In the genomic region with DNA sequence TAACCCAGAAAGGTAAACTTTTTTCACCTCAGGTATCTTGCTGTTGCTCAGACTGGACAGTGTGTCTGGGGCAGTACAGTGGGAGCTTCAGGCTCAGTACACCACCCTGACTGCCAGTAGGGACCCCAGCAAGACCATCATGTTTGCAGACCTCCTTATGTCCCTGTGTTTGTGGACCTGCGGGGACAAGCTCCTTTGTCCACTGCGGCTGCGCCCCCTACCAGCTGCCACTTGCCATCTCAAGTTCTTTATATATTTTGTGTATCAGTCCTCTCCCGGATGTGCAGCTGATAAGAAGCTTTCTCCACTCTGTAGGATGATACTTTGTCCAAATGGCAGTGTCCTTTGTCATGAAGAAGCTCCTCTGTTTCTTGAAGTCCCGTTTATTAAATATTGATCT, we compare ENCODE assay signal across 16 mouse cellular contexts. TPM values are rescaled to one million over a fixed set of nuclear protein-coding genes. Genes with fewer than 3 reads are reported as not detected.
DNase-seq lines count a peak whose midpoint lies in the region; ATAC-seq and TF ChIP-seq lines count a peak whose summit lies in the region.
"Had no signal": no experiment of that assay in that cellular context is flagged by ENCODE, and none has a peak within 500 bp of the region (broad histone marks: within the 10 kb centered on the region; RNA-seq: fewer than 3 reads in every experiment).

No protein-coding gene starts in this region.

- H3K9ac ChIP-seq in forebrain, postnatal 0 days, result no peak overlapping the region
- H3K9ac ChIP-seq in forebrain, embryonic 16.5 days (replicated peaks; ENCODE audit: low read depth, low read length), result no peak overlapping the region
- H3K9ac ChIP-seq: liver, embryonic 13.5 days had no signal

- no peak for ATAC-seq in forebrain, postnatal 0 days
- ATAC-seq in forebrain, embryonic 16.5 days, result no peak
- ATAC-seq: activated CD4-positive, CD25-positive, alpha-beta regulatory T cell, adult 4 months had no signal

- H3K27ac ChIP-seq in forebrain, postnatal 0 days (ENCODE audit: low read depth, low read length), result no peak overlapping the region
- no peak overlapping the region for H3K27ac ChIP-seq in forebrain, embryonic 16.5 days (ENCODE audit: low read length)
- no peak overlapping the region for H3K27ac ChIP-seq in left cerebral cortex, adult 2 months
- H3K27ac ChIP-seq: liver, embryonic 13.5 days had no signal

- H3K4me2 ChIP-seq in forebrain, postnatal 0 days (ENCODE audit: low read depth), result no peak overlapping the region
- H3K4me2 ChIP-seq in forebrain, embryonic 16.5 days (ENCODE audit: low read length), result no peak overlapping the region
- H3K4me2 ChIP-seq: liver, embryonic 13.5 days had no signal

- TF ChIP-seq CTCF in forebrain, postnatal 0 days (IDR thresholded peaks at IDR 0.05; ENCODE audit: low read depth), result 0 out of 2 replicates have a peak, but pooled peaks have one; percentile 2
- peak; percentile 30 for TF ChIP-seq CTCF in left cerebral cortex, adult 2 months (IDR thresholded peaks at IDR 0.05)

- H3K36me3 ChIP-seq in forebrain, postnatal 0 days (ENCODE audit: insufficient read depth), result no peaks in the 10 kb centered on the region
- no peaks in the 10 kb centered on the region for H3K36me3 ChIP-seq in forebrain, embryonic 16.5 days (ENCODE audit: control insufficient read depth, insufficient read depth)
- H3K36me3 ChIP-seq: liver, embryonic 13.5 days had no signal

- DNase-seq in forebrain, postnatal 0 days, result no peak
- no peak for DNase-seq in left cerebral cortex, adult 2 months (ENCODE audit: extremely low spot score in 1 of 2, low spot score in 2 of 2)
- DNase-seq in left cerebral cortex, adult 8-10 months (ENCODE audit: low spot score in 2 of 2), result no peak
- DNase-seq in thymus, postnatal 25 days, result peak; percentile 5
- DNase-seq in thymus, adult 18-20 months, result no peak
- DNase-seq in spleen, postnatal 36 days (ENCODE audit: low spot score in 2 of 2), result no peak
- DNase-seq in spleen, adult 18-20 months, result no peak
- DNase-seq: gastrocnemius, postnatal 25 days; heart, postnatal 10 days; kidney, adult 8-10 months; liver, embryonic 13.5 days had no signal

- H3K4me3 ChIP-seq in forebrain, postnatal 0 days (ENCODE audit: low read depth, low read length), result no peak overlapping the region
- H3K4me3 ChIP-seq in forebrain, embryonic 16.5 days (replicated peaks; ENCODE audit: low read length), result no peak overlapping the region
- no peak overlapping the region for H3K4me3 ChIP-seq in left cerebral cortex, adult 2 months
- H3K4me3 ChIP-seq: liver, embryonic 13.5 days; myocyte had no signal

- H3K27me3 ChIP-seq in forebrain, postnatal 0 days (ENCODE audit: insufficient read depth, low read length), result no peaks in the 10 kb centered on the region
- no peaks in the 10 kb centered on the region for H3K27me3 ChIP-seq in forebrain, embryonic 16.5 days (replicated peaks; ENCODE audit: control insufficient read depth, insufficient read depth, low read length)
- H3K27me3 ChIP-seq: liver, embryonic 13.5 days had no signal

- WGBS in forebrain, postnatal 0 days, result 71% methylated on average over 5 of the region's 5 CpGs
- WGBS in forebrain, embryonic 16.5 days, result 70% methylated on average over 5 of the region's 5 CpGs

- intact Hi-C loops in left cerebral cortex, adult 2 months (cut with DNase I), result no loop called here

- H3K4me1 ChIP-seq in forebrain, postnatal 0 days (ENCODE audit: insufficient read depth), result no peaks in the 10 kb centered on the region
- H3K4me1 ChIP-seq in forebrain, embryonic 16.5 days (replicated peaks; ENCODE audit: control insufficient read depth, insufficient read depth, low read length), result no peaks in the 10 kb centered on the region
- H3K4me1 ChIP-seq: liver, embryonic 13.5 days had no signal

- H3K9me3 ChIP-seq in forebrain, postnatal 0 days (ENCODE audit: low read length), result 0 out of 2 replicates have a peak, but pooled peaks cover 4% of the 10 kb centered on the region
- peaks cover 6% of the 10 kb centered on the region; the same call in 1 of the 2 replicates for H3K9me3 ChIP-seq in forebrain, embryonic 16.5 days (ENCODE audit: control insufficient read depth, low read length)
- H3K9me3 ChIP-seq: liver, embryonic 13.5 days had no signal

RNA-seq across cellular contexts. Expression of a gene that starts 30.2 kb away (rescaled TPM):
- 45.9 and 50.7 TPM in 2 replicates for total RNA-seq in forebrain, postnatal 0 days (2014; rRNA removed)
- 41.2 and 53.1 TPM in 2 replicates for polyA plus RNA-seq in forebrain, postnatal 0 days (2015; fragmentation: Nextera tagmentation; extraction: Ambion mirVana)
- polyA plus RNA-seq in forebrain, embryonic 16.5 days (2015; fragmentation: Nextera tagmentation; extraction: Ambion mirVana), result 102 and 112 TPM in 2 replicates
- 10 to 100 TPM; 37.6 to 48.2 TPM for total RNA-seq in left cerebral cortex, adult 2 months (2021)
- 10 to 100 TPM; 38.4 to 46.3 (median 41.1) TPM for total RNA-seq in left cerebral cortex, adult 8-10 months (2022)

RNA-seq across cellular contexts. Expression of a gene that starts 51.7 kb away (rescaled TPM):
- not detected in 2 replicates for total RNA-seq in forebrain, postnatal 0 days (2014; rRNA removed)
- polyA plus RNA-seq in forebrain, postnatal 0 days (2015; fragmentation: Nextera tagmentation; extraction: Ambion mirVana), result 0.25 and 0.31 TPM in 2 replicates
- not detected in 2 replicates for polyA plus RNA-seq in forebrain, embryonic 16.5 days (2015; fragmentation: Nextera tagmentation; extraction: Ambion mirVana)
- total RNA-seq in left cerebral cortex, adult 2 months (2021), result not detected
- total RNA-seq in left cerebral cortex, adult 8-10 months (2022), result not detected
- total RNA-seq: gastrocnemius, postnatal 25 days; heart, postnatal 10 days; left cerebral cortex, adult 18-20 months; megakaryocyte-erythroid progenitor cell, adult 5-6 weeks had no signal
- polyA plus RNA-seq: liver, embryonic 13.5 days; myocyte had no signal
